Mouse (Mus musculus) stomach, postnatal 0 days (tissue): Measurements from ENCODE around the gene Diaph3. TPM values are rescaled to one million over a fixed set of nuclear protein-coding genes. Genes with fewer than 3 reads are reported as not detected.

Source experiments
- ATAC-seq: fragments of 200-750 bp; cut with Nextera tagmentation; 2 replicates; pipeline ENCODE4 v1.8.0; 2017; ENCODE audit not compliant: low FRiP score, low TSS enrichment
- DNase-seq: peaks from one replicate; pipeline ENCODE4 v3.0.0-alpha.2; 2016; ENCODE audit warnings: low spot score
- H3K27ac ChIP-seq: fragments of 300-500 bp; sonication (generic); replicated peaks from 2 replicates; pipeline ENCODE4 v1.5.1; 2014; ENCODE audit warnings: mild to moderate bottlenecking, control low read depth
- H3K27me3 ChIP-seq: fragments of 300-500 bp; sonication (generic); 2 replicates; pipeline ENCODE4 v1.6.1; 2014; ENCODE audit warnings: low read length; ENCODE audit not compliant: control insufficient read depth, insufficient read depth
- H3K36me3 ChIP-seq: fragments of 300-500 bp; sonication (generic); 2 replicates; pipeline ENCODE4 v1.6.1; 2014; ENCODE audit warnings: low read length, mixed read lengths; ENCODE audit not compliant: control insufficient read depth, insufficient read depth
- H3K4me1 ChIP-seq: fragments of 300-500 bp; sonication (generic); replicated peaks from 2 replicates; pipeline ENCODE4 v1.6.1; 2014; ENCODE audit warnings: antibody characterized with exemption; ENCODE audit not compliant: control insufficient read depth, insufficient read depth
- H3K4me2 ChIP-seq: fragments of 300-500 bp; sonication (generic); replicated peaks from 2 replicates; pipeline ENCODE4 v1.6.1; 2014; ENCODE audit warnings: low read depth, mild to moderate bottlenecking, control low read depth, moderate library complexity
- H3K4me3 ChIP-seq: fragments of 300-500 bp; sonication (generic); 2 replicates; pipeline ENCODE4 v1.5.1; 2014; ENCODE audit warnings: low read depth, low read length, control low read depth
- H3K9ac ChIP-seq: fragments of 300-500 bp; sonication (generic); 2 replicates; pipeline ENCODE4 v1.6.1; 2014; ENCODE audit warnings: mild to moderate bottlenecking, low read length, control low read depth, mixed read lengths
- H3K9me3 ChIP-seq: fragments of 300-500 bp; sonication (generic); 2 replicates; pipeline ENCODE4 v1.6.1; 2016; ENCODE audit warnings: low read length; ENCODE audit not compliant: control insufficient read depth
- CTCF ChIP-seq: IDR thresholded peaks from 2 replicates; pipeline ENCODE4 v1.5.1; 2016; ENCODE audit warnings: antibody characterized with exemption, low read depth, mild to moderate bottlenecking, moderate library complexity
- EP300 ChIP-seq: optimal IDR thresholded peaks from 2 replicates; pipeline ENCODE3; 2016; ENCODE audit warnings: antibody characterized with exemption
- WGBS: fragments of 180-500 bp; shearing (Covaris S2); extraction: QIAGEN DNeasy Blood & Tissue Kit; methylation state at CpG from one replicate; pipeline ENCODE4 v1.1.7; 2014; 5-methylcytosine and 5-hydroxymethylcytosine counted together
- polyA plus RNA-seq: library from polyadenylated mRNA; unstranded; fragments of >200 nt; fragmentation: Nextera tagmentation; extraction: Ambion mirVana; gene quantifications from 2 replicates; pipeline ENCODE4 v1.2.1, GENCODE M21; 2015

Gene Diaph3
- polyA plus RNA-seq, 1 experiment from 2014 or later = 3.5 TPM

GRCm38 (mm10) chr14:87123091-87123490, 17.9 kb downstream of the Diaph3 start:
- ATAC-seq = no peak
- H3K4me2 ChIP-seq = no peak overlapping the region
- WGBS = 92% methylated on average over 15 of the region's 15 CpGs
- H3K4me1 ChIP-seq = no peaks in the 10 kb centered on the region
- H3K36me3 ChIP-seq = no peaks in the 10 kb centered on the region
- no peaks in the 10 kb centered on the region for H3K9me3 ChIP-seq
- no peak for DNase-seq
- no peaks in the 10 kb centered on the region for H3K27me3 ChIP-seq
- TF ChIP-seq CTCF = no peak
- TF ChIP-seq EP300 = no peak
- H3K9ac ChIP-seq = no peak overlapping the region
- H3K4me3 ChIP-seq = no peak overlapping the region
- H3K27ac ChIP-seq = no peak overlapping the region

GRCm38 (mm10) chr14:87121868-87122267, 19.2 kb downstream of the Diaph3 start:
- WGBS = 55% methylated on average over 6 of the region's 6 CpGs
- TF ChIP-seq EP300 (no peak), CTCF (no peak)
- H3K4me3 ChIP-seq = no peak overlapping the region
- H3K27ac ChIP-seq = no peak overlapping the region
- ATAC-seq (no peak), DNase-seq (no peak)
- H3K27me3 ChIP-seq = no peaks in the 10 kb centered on the region
- H3K4me1 ChIP-seq = no peaks in the 10 kb centered on the region
- no peaks in the 10 kb centered on the region for H3K9me3 ChIP-seq
- H3K9ac ChIP-seq = no peak overlapping the region
- H3K36me3 ChIP-seq = no peaks in the 10 kb centered on the region
- H3K4me2 ChIP-seq = no peak overlapping the region

GRCm38 (mm10) chr14:87110634-87111033, 30.4 kb downstream of the Diaph3 start:
- no peaks in the 10 kb centered on the region for H3K36me3 ChIP-seq
- no peak overlapping the region for H3K4me3 ChIP-seq
- WGBS = 38% methylated on average over 2 of the region's 2 CpGs
- H3K4me2 ChIP-seq = no peak overlapping the region
- H3K9ac ChIP-seq = no peak overlapping the region
- H3K9me3 ChIP-seq = no peaks in the 10 kb centered on the region
- no peaks in the 10 kb centered on the region for H3K4me1 ChIP-seq
- no peak for ATAC-seq
- DNase-seq = no peak
- TF ChIP-seq EP300 (no peak), CTCF (no peak)
- H3K27me3 ChIP-seq = no peaks in the 10 kb centered on the region
- H3K27ac ChIP-seq = no peak overlapping the region

GRCm38 (mm10) chr14:87099380-87100088, 41.5 kb downstream of the Diaph3 start:
- no peaks in the 10 kb centered on the region for H3K27me3 ChIP-seq
- DNase-seq = no peak
- H3K4me1 ChIP-seq = no peaks in the 10 kb centered on the region
- no peak overlapping the region for H3K27ac ChIP-seq
- TF ChIP-seq EP300 (no peak), CTCF (no peak)
- H3K9ac ChIP-seq = no peak overlapping the region
- WGBS = 67% methylated on average over 1 of the region's 1 CpGs
- H3K36me3 ChIP-seq = no peaks in the 10 kb centered on the region
- no peak for ATAC-seq
- H3K4me3 ChIP-seq = no peak overlapping the region
- no peaks in the 10 kb centered on the region for H3K9me3 ChIP-seq
- no peak overlapping the region for H3K4me2 ChIP-seq

GRCm38 (mm10) chr14:87098093-87098492, 42.9 kb downstream of the Diaph3 start:
- Histone ChIP-seq H3K36me3 (no peaks in the 10 kb centered on the region), H3K9ac (no peak overlapping the region), H3K4me1 (no peaks in the 10 kb centered on the region), H3K27ac (no peak overlapping the region), H3K9me3 (no peaks in the 10 kb centered on the region), H3K27me3 (no peaks in the 10 kb centered on the region), H3K4me3 (no peak overlapping the region), H3K4me2 (no peak overlapping the region)
- no peak for ATAC-seq
- TF ChIP-seq EP300 (no peak), CTCF (no peak)
- WGBS = 84% methylated on average over 2 of the region's 2 CpGs
- no peak for DNase-seq

GRCm38 (mm10) chr14:87091522-87091921, 49.5 kb downstream of the Diaph3 start:
- no peaks in the 10 kb centered on the region for H3K4me1 ChIP-seq
- DNase-seq (no peak), ATAC-seq (no peak)
- no peaks in the 10 kb centered on the region for H3K36me3 ChIP-seq
- TF ChIP-seq EP300 = no peak
- no peak for TF ChIP-seq CTCF
- 94% methylated on average over 3 of the region's 3 CpGs for WGBS
- H3K27ac ChIP-seq = no peak overlapping the region
- no peaks in the 10 kb centered on the region for H3K27me3 ChIP-seq
- H3K9me3 ChIP-seq = no peaks in the 10 kb centered on the region
- no peak overlapping the region for H3K4me3 ChIP-seq
- H3K4me2 ChIP-seq = no peak overlapping the region
- no peak overlapping the region for H3K9ac ChIP-seq
